Mouse (Mus musculus): ENCODE data around the gene Commd9. TPM values are rescaled to one million over a fixed set of nuclear protein-coding genes. Genes with fewer than 3 reads are reported as not detected.
A peak's percentile ranks its signal among the peaks of the same experiment; 100 is the strongest.

The Commd9 gene
- 73.1 and 74.3 TPM in 2 replicates for polyA plus RNA-seq (2015; fragmentation: Nextera tagmentation; extraction: Ambion mirVana)

DNA sequence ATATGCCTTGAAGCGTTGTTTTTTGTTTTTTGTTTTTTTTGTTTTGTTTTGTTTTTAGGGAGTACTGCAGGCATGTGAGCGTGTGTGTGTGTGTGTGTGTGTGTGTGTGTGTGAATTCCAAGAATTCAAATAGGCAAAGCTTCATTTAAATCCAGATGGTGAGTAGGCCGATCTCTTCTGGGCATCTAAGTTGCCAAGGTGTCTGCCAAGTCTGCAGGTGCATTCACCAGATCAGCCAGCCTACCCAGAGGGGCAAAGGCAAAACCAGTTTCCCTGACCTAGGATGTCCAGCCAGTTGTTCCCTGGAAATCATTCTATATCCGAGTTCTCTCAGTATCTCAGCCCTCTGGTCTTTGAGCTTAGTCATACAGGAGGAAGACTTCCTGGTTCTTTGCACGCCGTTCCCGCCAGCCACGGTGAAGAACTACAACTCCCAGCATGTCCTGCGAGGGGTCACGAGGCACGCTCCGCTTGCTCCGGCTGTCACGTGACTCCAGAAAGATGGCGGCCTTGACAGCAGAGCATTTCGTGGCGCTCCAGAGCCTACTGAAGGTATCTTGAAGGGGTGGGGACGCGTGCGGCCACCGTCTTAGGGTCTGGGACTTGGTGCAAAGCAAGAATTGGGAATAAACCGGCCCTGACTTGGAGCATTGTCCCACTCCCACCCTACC, at the start of gene Commd9:
Gene Commd9 (plus strand): TSS at position 480 of the 671 bp plus-strand sequence.
- TF ChIP-seq CTCF (IDR thresholded peaks at IDR 0.05; ENCODE audit: low read depth), result no peak
- Histone ChIP-seq H3K4me2 (ENCODE audit: low read length) (peak within 1 kb of the TSS; percentile 77), H3K27ac (no peak within 1 kb of the TSS), H3K27me3 (ENCODE audit: insufficient read depth, low read length) (no peaks in the 10 kb centered on the region), H3K9me3 (replicated peaks; ENCODE audit: low read length) (no peaks in the 10 kb centered on the region), H3K4me1 (replicated peaks; ENCODE audit: insufficient read depth, low read length) (peaks cover 4% of the 10 kb centered on the region; the same call in 1 of the 2 replicates), H3K36me3 (ENCODE audit: insufficient read depth, low read length) (no peaks in the 10 kb centered on the region), H3K9ac (ENCODE audit: low read depth, low read length) (peak within 1 kb of the TSS; percentile 68), H3K4me3 (replicated peaks; ENCODE audit: low read depth, low read length) (peak within 1 kb of the TSS; percentile 63)
- ATAC-seq (replicated peaks; ENCODE audit: low FRiP score, low read depth), result peak; percentile 97
- peak; percentile 97 for DNase-seq (ENCODE audit: low spot score)
- WGBS, result 13% methylated on average over 22 of the region's 22 CpGs

DNA sequence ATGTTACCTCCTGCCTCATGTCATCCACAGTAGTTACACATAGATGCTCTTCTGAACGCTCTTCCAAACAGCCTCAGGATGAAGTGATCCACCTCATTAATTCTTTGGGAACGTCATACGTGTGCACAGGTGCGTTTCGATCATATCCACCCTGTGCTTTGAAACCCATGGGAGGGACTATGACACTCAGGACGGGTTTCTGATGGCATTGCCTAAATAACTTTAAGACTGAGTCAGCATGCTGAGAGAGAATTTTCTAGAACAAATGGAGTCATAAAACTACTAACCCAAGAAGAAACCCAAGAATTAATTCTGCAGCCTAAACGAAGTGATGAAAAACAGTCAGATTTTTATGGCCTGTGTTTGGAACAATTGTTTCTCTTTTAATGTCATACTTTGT, 43.3 kb upstream of the Commd9 start:
- Histone ChIP-seq H3K27me3 (ENCODE audit: insufficient read depth, low read length) (no peaks in the 10 kb centered on the region), H3K4me2 (ENCODE audit: low read length) (no peak overlapping the region), H3K4me3 (replicated peaks; ENCODE audit: low read depth, low read length) (no peak overlapping the region), H3K9me3 (replicated peaks; ENCODE audit: low read length) (no peaks in the 10 kb centered on the region), H3K27ac (no peak overlapping the region), H3K4me1 (replicated peaks; ENCODE audit: insufficient read depth, low read length) (no peaks in the 10 kb centered on the region), H3K9ac (ENCODE audit: low read depth, low read length) (no peak overlapping the region), H3K36me3 (ENCODE audit: insufficient read depth, low read length) (no peaks in the 10 kb centered on the region)
- ATAC-seq (replicated peaks; ENCODE audit: low FRiP score, low read depth), result no peak
- 54% methylated on average over 7 of the region's 7 CpGs for WGBS
- no peak for TF ChIP-seq CTCF (IDR thresholded peaks at IDR 0.05; ENCODE audit: low read depth)
- no peak for DNase-seq (ENCODE audit: low spot score)

DNA sequence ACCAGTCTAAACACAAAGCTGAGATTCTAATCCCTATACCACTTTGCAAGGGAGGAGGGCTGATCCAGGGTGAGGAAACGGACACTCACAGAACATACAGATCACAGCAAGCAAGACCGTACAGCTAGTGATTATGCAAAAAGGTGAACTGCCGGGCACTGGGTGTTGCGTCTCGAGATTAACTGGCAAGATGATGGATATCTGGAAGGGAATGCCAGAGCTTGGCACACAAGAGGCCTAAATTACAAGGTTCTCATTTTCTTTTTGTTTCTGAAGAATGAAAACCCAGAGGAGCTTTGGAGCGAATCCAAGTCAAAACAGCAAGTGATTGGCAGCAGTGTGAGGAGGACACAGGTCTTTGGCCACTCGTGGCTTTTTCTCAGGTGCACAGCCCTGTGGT, 31.3 kb upstream of the Commd9 start:
- ATAC-seq (replicated peaks; ENCODE audit: low FRiP score, low read depth) (no peak), DNase-seq (ENCODE audit: low spot score) (no peak)
- Histone ChIP-seq H3K4me1 (replicated peaks; ENCODE audit: insufficient read depth, low read length) (no peaks in the 10 kb centered on the region), H3K9ac (ENCODE audit: low read depth, low read length) (no peak overlapping the region), H3K27me3 (ENCODE audit: insufficient read depth, low read length) (no peaks in the 10 kb centered on the region), H3K36me3 (ENCODE audit: insufficient read depth, low read length) (no peaks in the 10 kb centered on the region), H3K4me2 (ENCODE audit: low read length) (no peak overlapping the region), H3K4me3 (replicated peaks; ENCODE audit: low read depth, low read length) (no peak overlapping the region), H3K27ac (no peak overlapping the region), H3K9me3 (replicated peaks; ENCODE audit: low read length) (no peaks in the 10 kb centered on the region)
- 62% methylated on average over 7 of the region's 7 CpGs for WGBS
- no peak for TF ChIP-seq CTCF (IDR thresholded peaks at IDR 0.05; ENCODE audit: low read depth)

DNA sequence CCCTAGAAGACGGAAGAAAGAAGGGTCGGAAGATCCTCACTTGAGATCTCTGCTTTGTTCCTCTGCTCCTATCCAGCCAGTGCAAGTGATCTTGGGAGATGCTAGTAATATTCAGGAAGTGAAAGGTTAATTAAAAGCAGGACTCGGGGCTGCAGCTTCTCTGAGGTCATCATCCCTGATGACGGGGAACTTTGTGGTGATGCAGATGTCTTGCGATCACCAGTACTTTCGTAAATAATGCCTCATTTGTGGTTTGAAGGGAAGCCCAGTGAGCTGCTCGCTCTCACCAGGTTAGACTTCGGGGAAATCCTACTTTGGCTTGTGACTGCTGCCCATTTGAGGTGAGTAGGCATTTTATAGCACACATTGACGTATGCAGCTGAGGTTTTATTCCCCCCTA, 29.9 kb upstream of the Commd9 start:
- H3K4me1 ChIP-seq (replicated peaks; ENCODE audit: insufficient read depth, low read length), result no peaks in the 10 kb centered on the region
- no peak overlapping the region for H3K4me2 ChIP-seq (ENCODE audit: low read length)
- ATAC-seq (replicated peaks; ENCODE audit: low FRiP score, low read depth) (no peak), DNase-seq (ENCODE audit: low spot score) (no peak)
- H3K27ac ChIP-seq, result no peak overlapping the region
- TF ChIP-seq CTCF (IDR thresholded peaks at IDR 0.05; ENCODE audit: low read depth), result no peak
- 79% methylated on average over 9 of the region's 9 CpGs for WGBS
- H3K4me3 ChIP-seq (replicated peaks; ENCODE audit: low read depth, low read length), result no peak overlapping the region
- H3K27me3 ChIP-seq (ENCODE audit: insufficient read depth, low read length), result no peaks in the 10 kb centered on the region
- H3K9me3 ChIP-seq (replicated peaks; ENCODE audit: low read length), result no peaks in the 10 kb centered on the region
- H3K36me3 ChIP-seq (ENCODE audit: insufficient read depth, low read length), result no peaks in the 10 kb centered on the region
- no peak overlapping the region for H3K9ac ChIP-seq (ENCODE audit: low read depth, low read length)

DNA sequence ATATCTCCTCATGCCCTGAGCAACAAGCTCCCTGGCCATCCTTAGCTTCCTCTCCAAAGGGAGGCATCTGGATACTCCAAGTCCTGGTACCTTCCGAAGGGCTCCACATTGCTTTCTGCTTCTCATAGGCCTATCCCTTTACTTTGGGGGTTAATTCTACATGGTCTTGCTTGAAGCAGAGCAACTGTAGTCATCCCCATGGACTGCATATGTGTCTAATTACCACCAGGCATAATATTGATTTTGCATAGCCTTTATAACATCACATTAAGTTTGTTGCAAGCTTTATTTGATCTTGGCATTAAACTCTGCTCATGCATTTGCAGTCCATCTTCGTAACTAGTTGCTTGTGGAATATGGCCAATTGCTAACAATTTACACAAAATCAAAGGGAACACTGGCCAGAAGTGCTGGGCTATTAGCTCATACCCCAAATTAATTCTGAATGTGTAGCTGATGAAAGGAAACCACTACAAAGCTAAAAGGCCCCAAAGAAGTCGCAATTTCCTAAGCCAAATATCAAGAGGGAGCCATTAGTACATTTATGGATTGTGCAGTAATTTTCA, 25.0 kb upstream of the Commd9 start:
- Histone ChIP-seq H3K27ac (no peak overlapping the region), H3K27me3 (ENCODE audit: insufficient read depth, low read length) (no peaks in the 10 kb centered on the region), H3K4me3 (replicated peaks; ENCODE audit: low read depth, low read length) (no peak overlapping the region), H3K4me1 (replicated peaks; ENCODE audit: insufficient read depth, low read length) (no peaks in the 10 kb centered on the region), H3K9me3 (replicated peaks; ENCODE audit: low read length) (no peaks in the 10 kb centered on the region), H3K4me2 (ENCODE audit: low read length) (no peak overlapping the region), H3K36me3 (ENCODE audit: insufficient read depth, low read length) (no peaks in the 10 kb centered on the region), H3K9ac (ENCODE audit: low read depth, low read length) (no peak overlapping the region)
- no peak for TF ChIP-seq CTCF (IDR thresholded peaks at IDR 0.05; ENCODE audit: low read depth)
- 91% methylated on average over 3 of the region's 3 CpGs for WGBS
- DNase-seq (ENCODE audit: low spot score) (no peak), ATAC-seq (replicated peaks; ENCODE audit: low FRiP score, low read depth) (no peak)

DNA sequence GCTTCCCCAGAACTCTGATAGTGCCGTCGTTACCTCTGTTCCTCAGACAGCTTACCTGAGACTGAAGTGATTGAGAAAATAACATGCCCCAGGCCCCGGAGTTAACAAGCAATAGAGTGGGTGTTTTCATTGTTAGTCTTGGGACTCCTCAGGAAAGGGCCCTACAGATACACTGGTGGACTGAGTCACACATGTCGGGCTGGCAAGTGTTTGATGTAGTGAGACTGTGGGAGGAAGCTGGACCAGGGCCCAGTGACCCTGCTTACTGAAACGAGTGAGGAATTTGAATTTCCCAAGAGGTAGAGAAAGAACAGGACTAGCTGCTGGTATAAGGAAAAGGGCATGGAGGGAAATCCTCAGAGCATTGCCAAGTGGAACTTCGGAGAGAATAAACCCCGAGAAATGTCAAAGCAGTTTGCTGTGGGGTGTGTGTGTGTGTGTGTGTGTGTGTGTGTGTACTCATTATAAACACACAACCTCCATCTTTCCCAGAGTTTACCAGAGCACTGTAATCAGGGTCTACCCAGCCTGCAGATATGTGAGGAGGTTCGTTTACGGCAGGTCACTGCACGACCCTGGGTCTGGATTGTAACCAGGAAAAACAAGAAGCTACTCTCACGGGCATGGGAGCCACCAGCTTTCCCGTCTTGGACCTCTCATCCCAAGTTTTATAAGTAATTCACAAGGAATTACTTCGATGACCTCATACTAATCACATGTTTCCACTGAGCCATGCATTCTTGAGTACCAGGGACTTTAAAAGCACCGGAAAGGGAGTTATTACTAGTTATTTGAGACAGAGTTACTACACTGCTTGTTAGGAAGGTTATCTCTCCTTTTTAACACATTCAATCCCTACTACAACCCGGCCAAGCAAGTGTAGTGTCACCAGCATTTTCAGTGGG, 23.6 kb upstream of the Commd9 start:
- ATAC-seq (replicated peaks; ENCODE audit: low FRiP score, low read depth) (peak; percentile 52; the same call in 1 of the 2 replicates), DNase-seq (ENCODE audit: low spot score) (peak; percentile 51)
- Histone ChIP-seq H3K27ac (no peak overlapping the region), H3K27me3 (ENCODE audit: insufficient read depth, low read length) (no peaks in the 10 kb centered on the region), H3K36me3 (ENCODE audit: insufficient read depth, low read length) (no peaks in the 10 kb centered on the region), H3K4me2 (ENCODE audit: low read length) (no peak overlapping the region), H3K9me3 (replicated peaks; ENCODE audit: low read length) (no peaks in the 10 kb centered on the region), H3K4me3 (replicated peaks; ENCODE audit: low read depth, low read length) (no peak overlapping the region), H3K4me1 (replicated peaks; ENCODE audit: insufficient read depth, low read length) (no peaks in the 10 kb centered on the region), H3K9ac (ENCODE audit: low read depth, low read length) (no peak overlapping the region)
- 35% methylated on average over 15 of the region's 15 CpGs for WGBS
- TF ChIP-seq CTCF (IDR thresholded peaks at IDR 0.05; ENCODE audit: low read depth), result no peak

Measured in kidney, postnatal 0 days (tissue).